Mouse (Mus musculus) heart, embryonic 15.5 days (tissue): ENCODE results near the gene Zfp385b. TPM values are rescaled to one million over a fixed set of nuclear protein-coding genes. Genes with fewer than 3 reads are reported as not detected.

ENCODE experiments used
- ATAC-seq: fragments of 200-750 bp; cut with Nextera tagmentation; replicated peaks from 2 replicates; pipeline ENCODE4 v1.8.0; 2017; ENCODE audit warnings: low read depth, moderate TSS enrichment; ENCODE audit not compliant: insufficient number of reproducible peaks, insufficient read depth, low FRiP score
- H3K27ac ChIP-seq: fragments of 300-500 bp; sonication (generic); 2 replicates; pipeline ENCODE4 v1.5.1; 2015; ENCODE audit warnings: mild to moderate bottlenecking, inconsistent platforms
- H3K27me3 ChIP-seq: fragments of 300-500 bp; sonication (generic); 2 replicates; pipeline ENCODE4 v1.6.1; 2015; ENCODE audit warnings: inconsistent platforms
- H3K36me3 ChIP-seq: fragments of 300-500 bp; sonication (generic); 2 replicates; pipeline ENCODE4 v1.6.1; 2015; ENCODE audit warnings: mild to moderate bottlenecking, inconsistent platforms
- H3K4me1 ChIP-seq: fragments of 300-500 bp; sonication (generic); replicated peaks from 2 replicates; pipeline ENCODE4 v1.6.1; 2015; ENCODE audit warnings: inconsistent platforms
- H3K4me2 ChIP-seq: fragments of 300-500 bp; sonication (generic); 2 replicates; pipeline ENCODE4 v1.6.1; 2015; ENCODE audit warnings: inconsistent platforms, mild to moderate bottlenecking, moderate library complexity
- H3K4me3 ChIP-seq: fragments of 300-500 bp; sonication (generic); 2 replicates; pipeline ENCODE4 v1.5.1; 2015; ENCODE audit warnings: mild to moderate bottlenecking, inconsistent platforms
- H3K9ac ChIP-seq: fragments of 300-500 bp; sonication (generic); 2 replicates; pipeline ENCODE4 v1.6.1; 2015; ENCODE audit warnings: mild to moderate bottlenecking, inconsistent platforms
- H3K9me3 ChIP-seq: fragments of 300-500 bp; sonication (generic); replicated peaks from 2 replicates; pipeline ENCODE4 v1.6.1; 2016; ENCODE audit warnings: inconsistent platforms
- WGBS: fragments of 180-500 bp; shearing (Covaris S2); methylation state at CpG from one replicate; pipeline ENCODE4 v1.1.7; 2015; ENCODE audit warnings: mixed read lengths; 5-methylcytosine and 5-hydroxymethylcytosine counted together
- polyA plus RNA-seq: library from polyadenylated mRNA; unstranded; fragments of >200 nt; fragmentation: Nextera tagmentation; extraction: Ambion mirVana; gene quantifications from 2 replicates; pipeline ENCODE4 v1.2.1, GENCODE M21; 2015

Gene Zfp385b
- polyA plus RNA-seq, 1 experiment from 2014 or later, result 3.8 TPM

DNA sequence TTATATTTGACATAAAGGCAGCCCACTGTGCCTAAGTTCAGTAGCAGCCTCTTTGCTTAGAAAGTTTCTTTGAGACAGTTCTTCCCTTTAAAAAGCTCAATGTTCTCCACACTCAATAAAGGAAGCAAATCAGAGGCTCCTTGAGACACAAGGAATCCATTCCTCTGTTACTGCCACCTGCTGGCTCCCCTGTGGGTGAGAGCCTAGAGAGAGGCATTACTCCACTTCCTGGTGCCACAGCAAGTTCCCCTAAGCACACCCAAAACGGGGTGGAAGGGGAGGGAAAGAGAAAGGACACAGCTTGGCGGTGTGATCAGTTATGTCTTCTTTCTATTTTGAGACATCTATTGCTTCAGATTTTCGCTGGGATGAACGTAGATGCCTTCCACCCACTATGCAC lies 450.3 kb downstream of the Zfp385b start:
- no peaks in the 10 kb centered on the region for H3K4me1 ChIP-seq
- no peak overlapping the region for H3K4me3 ChIP-seq
- 56% methylated on average over 4 of the region's 4 CpGs for whole genome bisulfite sequencing
- ATAC-seq, result no peak
- no peak overlapping the region for H3K27ac ChIP-seq
- no peak overlapping the region for H3K9ac ChIP-seq
- no peaks in the 10 kb centered on the region for H3K36me3 ChIP-seq
- H3K27me3 ChIP-seq, result no peaks in the 10 kb centered on the region
- H3K9me3 ChIP-seq, result no peaks in the 10 kb centered on the region
- no peak overlapping the region for H3K4me2 ChIP-seq

Other genes with a start within 250 kb of the Zfp385b start
- 13.7 and 19.3 TPM in 2 replicates for gene Cwc22, start 126.7 kb upstream of the Zfp385b start, polyA plus RNA-seq